Mouse (Mus musculus) heart, postnatal 0 days (tissue): ENCODE results near the gene Cyth3. TPM values are rescaled to one million over a fixed set of nuclear protein-coding genes. Genes with fewer than 3 reads are reported as not detected.

Experiments
- ATAC-seq: fragments of 200-750 bp; cut with Nextera tagmentation; 2 replicates; pipeline ENCODE4 v1.8.0; 2017; ENCODE audit warnings: low read depth, moderate number of reproducible peaks, moderate library complexity; ENCODE audit not compliant: insufficient read depth
- DNase-seq: peaks from one replicate; pipeline ENCODE4 v3.0.0-alpha.2; 2016; ENCODE audit warnings: low spot score
- H3K27ac ChIP-seq: fragments of 300-500 bp; sonication (generic); 2 replicates; pipeline ENCODE4 v1.5.1; 2014; ENCODE audit warnings: low read depth, mild to moderate bottlenecking
- H3K27me3 ChIP-seq: fragments of 300-500 bp; sonication (generic); 2 replicates; pipeline ENCODE4 v1.6.1; 2014; ENCODE audit warnings: low read length, mixed read lengths; ENCODE audit not compliant: control insufficient read depth, insufficient read depth
- H3K36me3 ChIP-seq: fragments of 300-500 bp; sonication (generic); replicated peaks from 2 replicates; pipeline ENCODE4 v1.6.1; 2014; ENCODE audit warnings: low read length, mixed read lengths; ENCODE audit not compliant: control insufficient read depth, insufficient read depth
- H3K4me1 ChIP-seq: fragments of 300-500 bp; sonication (generic); 2 replicates; pipeline ENCODE4 v1.6.1; 2014; ENCODE audit warnings: antibody characterized with exemption; ENCODE audit not compliant: control insufficient read depth, insufficient read depth
- H3K4me2 ChIP-seq: fragments of 300-500 bp; sonication (generic); 2 replicates; pipeline ENCODE4 v1.6.1; 2014; ENCODE audit warnings: low read depth, mild to moderate bottlenecking, low read length, moderate library complexity
- H3K4me3 ChIP-seq: fragments of 300-500 bp; sonication (generic); 2 replicates; pipeline ENCODE4 v1.5.1; 2014; ENCODE audit warnings: low read depth, low read length
- H3K9ac ChIP-seq: fragments of 300-500 bp; sonication (generic); replicated peaks from 2 replicates; pipeline ENCODE4 v1.6.1; 2014; ENCODE audit warnings: low read depth, low read length, mixed read lengths
- H3K9me3 ChIP-seq: fragments of 300-500 bp; sonication (generic); replicated peaks from 2 replicates; pipeline ENCODE4 v1.6.1; 2016; ENCODE audit warnings: low read length; ENCODE audit not compliant: control insufficient read depth
- CTCF ChIP-seq: IDR thresholded peaks from 2 replicates; pipeline ENCODE4 v1.5.1; 2016; ENCODE audit warnings: antibody characterized with exemption, control low read depth, low read depth
- EP300 ChIP-seq: IDR thresholded peaks from 2 replicates; pipeline ENCODE4 v1.6.1; 2016; ENCODE audit warnings: antibody characterized with exemption, low read depth
- WGBS: fragments of 180-500 bp; shearing (Covaris S2); extraction: QIAGEN DNeasy Blood & Tissue Kit; methylation state at CpG from one replicate; pipeline ENCODE4 v1.1.7; 2014; 5-methylcytosine and 5-hydroxymethylcytosine counted together
- polyA plus RNA-seq: library from polyadenylated mRNA; unstranded; fragments of >200 nt; fragmentation: Nextera tagmentation; extraction: Ambion mirVana; gene quantifications from 2 replicates; pipeline ENCODE4 v1.2.1, GENCODE M21; 2015
- total RNA-seq: library from RNA; depleted of rRNA; stranded (reverse); fragments of >200 nt; gene quantifications from 2 replicates; pipeline ENCODE4 v1.2.3, GENCODE M21; 2014; ENCODE audit warnings: low replicate concordance; rRNA removed

Gene Cyth3
- total RNA-seq (84.1 and 115 TPM in 2 replicates), polyA plus RNA-seq (42.8 and 45.2 TPM in 2 replicates)

DNA sequence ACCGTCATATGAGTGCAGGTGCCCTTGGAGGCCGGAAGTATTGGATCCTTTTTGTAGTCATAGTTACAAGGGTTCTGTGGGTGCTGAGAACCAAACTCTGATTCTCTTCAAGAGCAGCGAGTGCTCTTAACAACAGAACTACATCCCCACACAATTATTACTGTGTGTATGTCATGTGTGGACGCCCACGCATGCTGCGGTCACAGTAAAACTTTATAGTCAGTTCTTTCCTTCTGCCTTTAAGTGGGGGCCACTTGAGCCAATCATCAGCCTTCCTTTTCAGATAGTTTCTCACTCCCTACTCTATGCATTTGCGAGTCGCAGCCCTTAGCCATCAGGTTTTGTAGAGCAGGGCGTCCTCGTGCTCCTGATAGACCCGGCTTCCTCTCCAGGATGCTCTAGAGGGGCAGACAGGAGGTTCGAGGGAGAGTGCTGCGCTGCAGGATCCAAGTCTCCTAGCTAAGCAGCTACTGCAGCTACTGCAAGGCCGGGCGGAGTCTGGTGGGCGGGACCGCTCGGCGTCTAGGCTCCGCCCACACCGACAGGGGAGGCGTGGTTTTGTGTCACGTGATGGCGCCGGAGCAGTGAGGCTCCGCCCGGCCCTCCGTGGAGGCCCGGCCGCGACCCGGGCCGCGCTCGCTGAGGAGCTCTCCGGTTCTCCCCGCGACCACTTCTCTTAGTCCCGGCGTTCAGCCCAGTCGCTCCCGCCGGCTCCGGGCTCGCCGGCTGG is at the start of gene Cyth3:
TSS of gene Cyth3 (plus strand) at position 555 of the 730 bp plus-strand sequence.
- peak within 1 kb of the TSS; percentile 84 for H3K4me3 ChIP-seq
- TF ChIP-seq CTCF = no peak
- no peak for TF ChIP-seq EP300
- peaks cover 48% of the 10 kb centered on the region for H3K4me1 ChIP-seq
- H3K27me3 ChIP-seq = no peaks in the 10 kb centered on the region
- H3K9me3 ChIP-seq = no peaks in the 10 kb centered on the region
- H3K36me3 ChIP-seq = no peaks in the 10 kb centered on the region
- H3K4me2 ChIP-seq = peak within 1 kb of the TSS; percentile 90
- peak; percentile 90 for DNase-seq
- H3K27ac ChIP-seq = peak within 1 kb of the TSS; percentile 85
- H3K9ac ChIP-seq = peak within 1 kb of the TSS; percentile 96
- peak; percentile 91 for ATAC-seq
- 8% methylated on average over 44 of the region's 46 CpGs for WGBS

DNA sequence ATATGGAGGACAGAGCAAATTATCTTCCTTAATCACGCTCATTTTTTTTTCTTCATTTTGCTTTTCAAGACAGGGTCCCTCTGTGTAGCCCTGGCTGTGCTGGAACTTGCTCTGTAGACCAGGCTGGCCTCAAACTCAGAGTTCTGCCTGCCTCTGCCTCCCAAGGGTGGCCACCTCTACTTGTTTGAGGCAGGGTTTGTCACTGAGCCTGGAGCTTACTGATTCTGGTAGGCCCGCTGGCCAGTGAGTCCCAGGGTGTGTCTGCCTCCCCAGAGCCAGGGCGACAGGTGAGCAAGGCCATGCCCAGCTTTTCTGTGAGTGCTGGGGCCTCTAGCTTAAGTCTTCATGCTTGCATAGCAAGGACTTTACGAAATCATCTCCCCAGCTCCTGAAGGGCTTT is 49.2 kb upstream of the Cyth3 start:
- DNase-seq (no peak), ATAC-seq (no peak)
- peaks cover 14% of the 10 kb centered on the region for H3K4me1 ChIP-seq
- no peaks in the 10 kb centered on the region for H3K27me3 ChIP-seq
- no peak overlapping the region for H3K4me2 ChIP-seq
- 91% methylated on average over 4 of the region's 4 CpGs for WGBS
- no peak overlapping the region for H3K4me3 ChIP-seq
- H3K9me3 ChIP-seq = no peaks in the 10 kb centered on the region
- H3K9ac ChIP-seq = no peak overlapping the region
- TF ChIP-seq CTCF = no peak
- TF ChIP-seq EP300 = no peak
- no peak overlapping the region for H3K27ac ChIP-seq
- H3K36me3 ChIP-seq = no peaks in the 10 kb centered on the region

GRCm38 (mm10) chr5:143574261-143575178 is 47.7 kb upstream of the Cyth3 start:
- no peak overlapping the region for H3K4me2 ChIP-seq
- ATAC-seq (peak; percentile 26; the same call in 1 of the 2 replicates), DNase-seq (no peak)
- 65% methylated on average over 19 of the region's 19 CpGs for WGBS
- peaks cover 14% of the 10 kb centered on the region for H3K4me1 ChIP-seq
- TF ChIP-seq EP300 = no peak
- no peak for TF ChIP-seq CTCF
- H3K27me3 ChIP-seq = no peaks in the 10 kb centered on the region
- H3K9me3 ChIP-seq = no peaks in the 10 kb centered on the region
- H3K4me3 ChIP-seq = no peak overlapping the region
- peak overlapping the region; percentile 40; the same call in 1 of the 2 replicates for H3K27ac ChIP-seq
- H3K36me3 ChIP-seq = no peaks in the 10 kb centered on the region
- no peak overlapping the region for H3K9ac ChIP-seq

DNA sequence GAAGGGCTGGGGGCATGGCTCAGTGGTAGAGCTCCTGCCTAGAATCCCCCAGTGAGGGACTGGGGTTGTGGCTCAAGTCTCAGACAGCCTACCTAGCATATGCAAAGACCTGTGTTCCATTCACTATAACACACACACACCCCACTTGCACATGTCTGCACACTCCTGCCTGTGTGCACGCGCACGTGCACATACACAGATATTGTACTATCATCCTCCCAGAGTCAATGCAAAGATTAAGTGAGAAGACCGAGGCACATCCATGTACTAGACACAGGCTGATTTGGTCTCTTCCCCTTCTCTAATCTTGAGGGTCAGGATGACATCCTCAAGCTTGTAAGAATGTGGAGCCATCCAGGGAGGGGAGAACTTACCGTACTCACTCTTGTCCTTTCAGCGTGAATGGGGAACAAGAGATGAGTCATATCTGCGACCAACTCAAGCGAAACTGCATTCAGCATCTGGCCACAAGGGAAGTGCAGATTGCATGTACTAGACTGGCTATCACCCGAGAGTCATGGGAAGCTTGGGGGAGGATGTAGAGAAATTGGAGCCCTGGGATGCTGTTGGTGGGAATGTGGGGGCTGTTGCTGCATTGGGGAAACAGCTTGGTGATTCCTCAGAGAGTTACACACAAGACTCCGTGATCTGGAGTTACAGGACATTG is 42.6 kb upstream of the Cyth3 start:
- H3K9me3 ChIP-seq = no peaks in the 10 kb centered on the region
- ATAC-seq = peak; percentile 33
- TF ChIP-seq EP300 = no peak
- no peak for TF ChIP-seq CTCF
- no peaks in the 10 kb centered on the region for H3K4me1 ChIP-seq
- H3K9ac ChIP-seq = no peak overlapping the region
- DNase-seq = peak; percentile 40
- no peak overlapping the region for H3K4me2 ChIP-seq
- no peaks in the 10 kb centered on the region for H3K27me3 ChIP-seq
- WGBS = 67% methylated on average over 10 of the region's 10 CpGs
- peak overlapping the region; percentile 41 for H3K27ac ChIP-seq
- no peak overlapping the region for H3K4me3 ChIP-seq
- H3K36me3 ChIP-seq = no peaks in the 10 kb centered on the region

- ATAC-seq (no peak), DNase-seq (no peak)
- H3K4me3 ChIP-seq = no peak overlapping the region
- TF ChIP-seq EP300 = no peak
- no peak for TF ChIP-seq CTCF
- no peaks in the 10 kb centered on the region for H3K9me3 ChIP-seq
- no peaks in the 10 kb centered on the region for H3K27me3 ChIP-seq
- H3K27ac ChIP-seq = no peak overlapping the region
- H3K36me3 ChIP-seq = no peaks in the 10 kb centered on the region
- no peak overlapping the region for H3K4me2 ChIP-seq
- no peaks in the 10 kb centered on the region for H3K4me1 ChIP-seq
- H3K9ac ChIP-seq = no peak overlapping the region
- 84% methylated on average over 2 of the region's 2 CpGs for WGBS
Measured at GRCm38 (mm10) chr5:143580982-143581381, 41.3 kb upstream of the Cyth3 start.
